Comparison of ENCODE assay signal across 7 mouse cellular contexts in the genomic region with DNA sequence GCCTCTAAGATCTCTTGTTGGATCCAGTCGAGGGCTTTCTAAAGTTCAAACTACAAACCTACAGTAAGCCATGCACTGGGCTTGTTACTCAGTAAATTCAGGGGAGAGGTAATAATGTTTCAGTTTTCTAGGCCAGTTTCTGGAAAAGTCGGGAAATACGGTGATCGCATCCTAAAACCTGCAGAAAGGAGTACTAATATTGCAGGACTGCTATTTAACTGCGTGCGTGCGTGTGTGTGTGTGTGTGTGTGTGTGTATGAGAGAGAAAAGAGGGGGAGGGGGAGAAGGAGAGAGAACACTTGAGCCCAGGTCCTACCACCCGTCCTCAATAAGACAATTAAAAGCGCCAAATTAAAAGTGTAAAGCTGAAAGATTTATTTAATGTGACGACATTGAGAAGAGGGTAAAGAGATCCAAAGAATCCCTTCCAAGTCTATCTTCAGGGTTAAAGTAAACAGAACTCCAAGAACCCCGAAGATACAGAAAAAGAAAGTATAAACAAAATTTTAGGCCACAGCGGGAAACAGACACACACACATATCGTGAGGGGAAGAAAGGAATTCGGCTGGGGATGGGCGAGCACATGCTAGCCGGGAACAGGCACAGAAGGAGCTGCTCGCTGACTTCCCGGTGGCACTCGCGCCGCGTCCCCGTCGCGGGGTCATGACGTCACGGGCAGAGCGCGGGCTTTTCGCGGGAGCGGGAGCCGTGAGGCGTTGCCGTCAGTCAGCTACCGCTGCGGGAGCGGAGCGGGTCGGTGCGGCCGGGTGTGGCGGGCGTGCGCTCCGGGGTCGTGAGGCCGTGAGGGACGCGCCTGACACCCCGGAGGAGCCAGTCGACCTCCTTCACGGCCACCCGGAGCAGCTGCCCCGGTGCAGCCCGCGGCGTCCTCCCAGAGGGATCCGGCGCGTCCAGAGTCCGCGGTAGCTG. TPM values are rescaled to one million over a fixed set of nuclear protein-coding genes. Genes with fewer than 3 reads are reported as not detected.
DNase-seq lines count a peak whose midpoint lies in the region; ATAC-seq lines count a peak whose summit lies in the region.

Brca2 (plus strand) TSS at position 694 of the 930 bp plus-strand sequence.

- ATAC-seq in granulocyte monocyte progenitor cell, adult 5-6 weeks (replicated peaks; ENCODE audit: poor library complexity, severe bottlenecking): peak; percentile 98
- ATAC-seq in midbrain, embryonic 13.5 days: peak; percentile 96

- peak within 1 kb of the TSS; percentile 98 for H3K27ac ChIP-seq in limb, embryonic 10.5 days
- peak within 1 kb of the TSS; percentile 48; the same call in 1 of the 2 replicates for H3K27ac ChIP-seq in midbrain, embryonic 13.5 days

- H3K36me3 ChIP-seq in limb, embryonic 10.5 days: peaks cover 23% of the 10 kb centered on the region
- H3K36me3 ChIP-seq in midbrain, embryonic 13.5 days: no peaks in the 10 kb centered on the region

- peak; percentile 81 for DNase-seq in adrenal gland, adult 8-10 months
- peak; percentile 96 for DNase-seq in embryo, embryonic 9.5 days (ENCODE audit: extremely low spot score)
- DNase-seq in kidney, adult 11 months: peak; percentile 75
- DNase-seq in limb, embryonic 10.5 days (ENCODE audit: low spot score): peak; percentile 98
- peak; percentile 94 for DNase-seq in spleen, adult 12 weeks (ENCODE audit: low spot score)

- H3K9ac ChIP-seq in midbrain, embryonic 13.5 days (replicated peaks): peak within 1 kb of the TSS; percentile 86

- WGBS in limb, embryonic 10.5 days: 7% methylated on average over 62 of the region's 63 CpGs
- WGBS in midbrain, embryonic 13.5 days: 7% methylated on average over 63 of the region's 63 CpGs

- peaks cover 23% of the 10 kb centered on the region for H3K4me1 ChIP-seq in limb, embryonic 10.5 days
- H3K4me1 ChIP-seq in midbrain, embryonic 13.5 days (replicated peaks): peaks cover 13% of the 10 kb centered on the region

- H3K9me3 ChIP-seq in limb, embryonic 10.5 days (replicated peaks): no peaks in the 10 kb centered on the region
- H3K9me3 ChIP-seq in midbrain, embryonic 13.5 days: no peaks in the 10 kb centered on the region

- H3K4me3 ChIP-seq in limb, embryonic 10.5 days: peak within 1 kb of the TSS; percentile 89
- H3K4me3 ChIP-seq in midbrain, embryonic 13.5 days (replicated peaks): peak within 1 kb of the TSS; percentile 75

- peak within 1 kb of the TSS; percentile 68 for H3K4me2 ChIP-seq in midbrain, embryonic 13.5 days (replicated peaks)

- H3K27me3 ChIP-seq in limb, embryonic 10.5 days (ENCODE audit: low read depth, poor library complexity, severe bottlenecking): no peaks in the 10 kb centered on the region
- H3K27me3 ChIP-seq in midbrain, embryonic 13.5 days: no peaks in the 10 kb centered on the region

RNA-seq across cellular contexts. Expression of gene Brca2, which starts in this region (rescaled TPM):
- total RNA-seq in adrenal gland, adult 8-10 months (2022): 10 to 100 TPM in 1 of 4 experiments, 1 to 10 TPM in 3; 3.7 to 10.3 (median 8.1) TPM
- total RNA-seq in granulocyte monocyte progenitor cell, adult 5-6 weeks (2014; fragmentation: Nextera tagmentation): 41.9 and 56.0 TPM in 2 replicates
- total RNA-seq in granulocyte monocyte progenitor cell, adult 5-6 weeks (2017): 37.4 and 38.8 TPM in 2 replicates
- 38.7 and 46.6 TPM in 2 replicates for polyA plus RNA-seq in limb, embryonic 10.5 days (2016; fragmentation: Nextera tagmentation; extraction: Ambion mirVana)
- 17.4 and 18.0 TPM in 2 replicates for polyA plus RNA-seq in midbrain, embryonic 13.5 days (2015; fragmentation: Nextera tagmentation; extraction: Ambion mirVana)

Comparison
In these comparisons a context has a peak if more than half of its experiments do, and no peak if none do; other contexts are left out.
1. Peak in every context shown above with its lines: DNase-seq, ATAC-seq, H3K4me3 ChIP-seq and H3K27ac ChIP-seq.